Mouse (Mus musculus) forelimb bud, embryonic 11.5 days (tissue): ENCODE results near the gene Zfhx3.
A peak's percentile ranks its signal among the peaks of the same experiment; 100 is the strongest.

Experiments
- DNase-seq: peaks from one replicate; pipeline ENCODE4 v3.0.0-alpha.2; 2012; ENCODE audit warnings: low read depth, low spot score

Zfhx3 gene

DNA sequence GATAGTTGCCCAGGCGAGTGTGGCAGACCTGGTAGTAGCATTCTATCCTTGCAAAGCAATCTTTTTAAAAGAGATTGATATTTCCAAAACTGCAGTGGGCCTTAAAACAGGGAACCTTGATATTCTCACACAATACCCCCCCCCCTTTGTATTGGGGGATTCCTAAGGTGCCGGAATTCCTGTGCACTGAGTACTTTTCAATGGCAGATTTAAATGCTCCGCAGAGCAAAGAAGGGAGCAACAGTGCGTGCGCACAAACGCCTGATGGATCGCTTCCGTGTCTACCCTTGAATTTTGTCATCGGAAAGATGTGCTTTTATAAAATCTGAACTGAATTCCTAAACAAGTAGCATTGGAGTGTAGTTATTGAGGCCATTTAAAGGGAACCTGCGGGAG is 846.3 kb downstream of the Zfhx3 start:
- no peak for DNase-seq

DNA sequence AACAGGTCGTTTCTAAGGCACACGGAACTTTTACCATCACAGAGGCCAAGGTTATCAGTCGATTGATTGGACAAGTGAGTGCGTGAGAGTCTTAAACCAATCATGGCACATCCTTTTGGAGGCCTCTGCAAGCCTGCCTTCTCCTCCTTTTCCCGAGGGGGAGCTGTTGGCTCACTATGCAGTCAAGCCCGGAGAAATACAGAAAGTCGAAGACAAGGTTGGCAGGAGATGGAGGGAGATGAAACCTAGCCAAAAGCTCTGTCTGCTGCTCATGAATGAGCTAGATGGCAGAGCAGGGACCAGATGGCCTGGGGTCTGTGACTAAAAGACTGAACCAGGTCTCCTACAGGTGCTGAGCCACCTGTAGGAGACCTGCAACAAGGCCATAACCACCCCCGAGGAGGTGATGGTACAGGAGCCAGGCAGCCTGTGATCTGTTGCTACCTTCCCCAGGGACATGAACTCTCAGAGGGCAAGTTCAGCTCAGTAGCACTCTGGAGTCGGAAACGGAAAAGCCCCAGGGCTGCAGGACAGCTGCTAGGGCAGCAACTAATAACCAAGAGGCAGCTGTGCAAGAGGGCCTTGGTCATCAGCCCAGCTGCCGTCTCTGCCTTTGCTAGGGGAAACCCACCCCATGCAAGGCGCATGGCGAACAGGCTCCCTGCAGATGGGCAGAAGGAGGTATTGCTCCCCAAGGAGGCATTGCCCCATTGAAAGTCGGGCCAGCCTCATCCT is 848.3 kb downstream of the Zfhx3 start:
- DNase-seq, result peak; percentile 42

DNA sequence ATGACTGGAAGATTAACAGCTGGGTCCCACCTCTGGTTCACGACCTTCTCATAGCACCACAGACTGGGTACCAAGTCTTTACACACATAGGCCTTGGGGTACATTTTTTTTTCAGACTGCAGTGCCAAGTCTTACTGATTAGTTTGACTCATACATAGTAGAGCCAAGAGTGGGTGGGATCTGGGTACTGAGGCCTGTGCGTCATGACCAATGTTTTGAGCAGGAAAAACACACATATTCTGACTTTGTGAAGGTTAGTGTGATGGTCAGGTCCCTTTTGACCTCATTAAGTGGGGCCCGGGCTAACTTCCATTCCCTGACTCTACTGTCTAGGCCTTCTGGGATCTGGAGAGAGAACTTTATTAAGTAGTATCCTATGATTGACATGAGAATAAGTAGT is 853.6 kb downstream of the Zfhx3 start:
- no peak for DNase-seq

DNA sequence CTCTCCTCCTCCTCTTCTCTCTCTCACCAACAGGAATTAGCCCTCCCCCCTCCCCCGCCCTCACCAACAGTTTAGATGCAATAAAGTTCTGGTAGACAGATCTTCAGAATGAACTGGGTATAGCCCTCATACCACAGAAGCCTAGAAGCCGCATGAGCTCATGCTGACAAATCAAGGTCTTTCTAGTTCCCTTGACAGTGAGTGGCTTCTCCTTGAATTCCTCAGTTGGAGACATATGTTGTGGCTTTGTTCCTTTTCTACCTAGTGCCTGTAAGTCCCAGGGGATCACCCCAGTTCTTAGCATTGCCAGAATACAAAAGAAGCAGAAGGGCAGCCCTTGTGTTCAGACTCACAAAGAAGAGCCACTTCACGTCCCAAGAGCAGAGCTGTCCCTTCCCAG is 854.4 kb downstream of the Zfhx3 start:
- no peak for DNase-seq

DNA sequence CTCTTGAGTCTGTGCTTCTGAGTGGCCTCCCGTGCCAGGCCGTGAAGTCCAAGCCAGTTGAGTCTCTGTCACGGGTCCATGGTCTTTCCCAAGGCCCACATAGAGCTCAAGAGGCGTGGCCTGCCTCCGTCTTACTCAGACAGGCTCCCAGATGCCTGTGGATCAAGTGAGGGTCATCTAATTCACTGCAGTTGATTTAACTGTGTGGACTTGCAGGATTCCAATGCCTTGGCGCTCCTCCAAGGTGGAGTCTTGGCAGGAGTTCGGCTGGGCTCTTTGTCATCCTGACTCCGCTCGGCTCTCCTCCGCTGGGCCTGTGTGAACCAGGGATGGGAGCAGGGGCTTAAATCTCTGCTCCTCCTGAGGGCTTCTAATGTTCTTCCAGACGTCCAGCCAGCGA is 855.6 kb downstream of the Zfhx3 start:
- DNase-seq, result no peak

DNA sequence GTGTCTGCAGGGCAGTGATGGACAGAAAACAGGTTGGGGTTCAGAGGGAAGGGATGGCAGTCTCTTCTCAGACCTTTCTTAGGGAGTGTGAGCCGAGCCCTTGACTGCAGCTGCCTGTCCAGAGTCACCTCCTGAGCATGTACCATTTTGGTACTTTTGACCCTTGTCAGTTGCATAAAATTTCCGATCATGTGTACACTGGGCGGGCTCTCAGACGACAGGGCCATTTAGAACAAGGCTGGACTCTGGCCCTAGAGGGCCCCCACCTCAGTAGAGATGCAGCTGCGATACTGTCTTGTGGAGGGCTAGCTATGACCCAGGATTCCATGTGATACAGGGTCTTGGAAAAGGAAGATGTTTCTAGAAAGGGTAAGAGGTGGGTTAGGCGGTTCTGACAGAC is 856.8 kb downstream of the Zfhx3 start:
- no peak for DNase-seq

DNA sequence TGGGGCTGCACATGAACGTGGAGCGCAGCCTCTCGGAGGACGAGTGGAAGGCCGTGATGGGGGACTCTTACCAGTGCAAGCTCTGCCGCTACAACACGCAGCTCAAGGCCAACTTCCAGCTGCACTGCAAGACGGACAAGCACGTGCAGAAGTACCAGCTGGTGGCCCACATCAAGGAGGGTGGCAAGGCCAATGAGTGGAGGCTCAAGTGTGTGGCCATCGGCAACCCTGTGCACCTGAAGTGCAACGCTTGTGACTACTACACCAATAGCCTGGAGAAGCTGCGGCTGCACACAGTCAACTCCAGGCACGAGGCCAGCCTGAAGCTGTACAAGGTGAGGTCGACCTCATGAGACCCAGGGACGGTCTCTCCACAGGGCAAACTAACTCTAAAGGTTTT is 857.9 kb downstream of the Zfhx3 start:
- DNase-seq, result no peak

DNA sequence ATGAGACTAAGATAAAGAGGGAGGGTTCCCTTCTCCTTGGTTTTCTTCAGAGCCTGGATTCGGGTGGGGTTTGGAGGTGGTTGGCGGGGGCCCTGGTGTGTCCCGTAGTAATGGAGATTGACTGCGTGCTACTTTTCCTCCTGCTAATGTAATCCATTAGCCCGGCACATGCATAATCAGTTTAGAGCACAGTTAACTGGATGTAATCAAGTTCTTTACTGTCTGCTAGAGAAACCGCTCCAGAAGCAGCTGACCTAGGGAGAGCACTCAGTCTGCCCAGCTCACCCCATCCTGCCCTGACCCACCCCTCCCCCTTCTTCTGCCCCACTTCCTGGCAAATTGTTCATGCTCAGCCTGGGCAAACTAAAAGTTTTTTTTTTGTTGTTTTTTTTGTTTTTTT is 860.6 kb downstream of the Zfhx3 start:
- no peak for DNase-seq

DNA sequence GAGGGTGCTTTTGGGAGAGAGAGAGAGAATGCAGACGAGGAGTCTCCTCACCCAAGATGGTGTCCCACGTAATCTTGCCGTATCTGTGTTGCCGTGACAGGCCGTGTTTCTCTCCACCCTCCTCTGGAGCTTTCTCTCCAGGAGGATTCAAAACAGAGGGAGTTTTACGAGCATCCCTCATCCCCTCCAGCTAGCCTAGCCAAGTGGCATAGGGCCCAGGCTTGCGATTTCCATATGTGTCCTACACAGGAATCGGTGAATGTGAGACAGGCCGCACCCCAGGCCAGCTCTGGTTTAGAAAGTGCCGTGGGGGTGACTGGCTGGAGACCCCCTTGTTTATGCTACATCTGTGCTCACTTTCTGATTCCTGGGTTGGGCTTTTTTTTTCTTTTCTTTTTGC is 869.2 kb downstream of the Zfhx3 start:
- no peak for DNase-seq

DNA sequence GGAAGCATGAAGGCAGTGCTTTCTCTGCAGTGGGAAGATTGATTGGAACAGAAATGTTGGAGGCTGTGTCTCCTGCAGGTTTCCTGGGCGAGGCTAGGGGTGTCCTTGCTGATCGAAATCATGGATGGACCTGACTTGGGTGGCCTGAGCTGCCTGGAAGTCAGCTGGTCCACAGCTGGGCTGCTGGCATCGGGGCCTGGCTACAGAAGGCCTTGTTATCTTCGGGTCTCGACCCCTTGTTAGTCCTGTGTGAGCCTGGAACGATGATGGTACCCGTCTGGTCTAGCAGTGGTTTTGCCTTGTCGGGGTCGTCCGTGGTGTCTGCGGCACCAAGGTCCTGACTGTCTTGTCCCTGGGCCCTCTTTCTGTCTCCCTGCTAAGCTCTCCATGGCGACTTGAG is 870.9 kb downstream of the Zfhx3 start:
- DNase-seq, result no peak

DNA sequence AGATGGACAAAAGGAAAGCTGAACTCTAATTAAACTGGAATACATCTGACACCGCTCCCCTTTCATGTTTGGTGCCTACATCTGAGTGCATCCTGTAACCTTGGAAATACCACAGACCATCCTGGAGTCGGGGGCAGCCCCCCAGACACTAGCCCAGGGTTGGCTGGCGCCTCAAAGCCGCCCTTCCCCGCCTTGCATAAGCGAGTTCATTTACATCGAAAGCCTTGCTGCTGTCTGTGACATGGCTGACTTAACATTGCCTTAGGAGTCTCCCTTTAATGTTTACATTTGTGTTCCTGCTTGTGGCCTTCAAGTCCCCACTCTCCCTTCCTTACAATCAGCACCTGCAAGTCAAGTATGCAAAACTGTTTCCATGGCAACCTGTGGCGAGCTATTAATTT is 876.8 kb downstream of the Zfhx3 start:
- peak; percentile 30 for DNase-seq

DNA sequence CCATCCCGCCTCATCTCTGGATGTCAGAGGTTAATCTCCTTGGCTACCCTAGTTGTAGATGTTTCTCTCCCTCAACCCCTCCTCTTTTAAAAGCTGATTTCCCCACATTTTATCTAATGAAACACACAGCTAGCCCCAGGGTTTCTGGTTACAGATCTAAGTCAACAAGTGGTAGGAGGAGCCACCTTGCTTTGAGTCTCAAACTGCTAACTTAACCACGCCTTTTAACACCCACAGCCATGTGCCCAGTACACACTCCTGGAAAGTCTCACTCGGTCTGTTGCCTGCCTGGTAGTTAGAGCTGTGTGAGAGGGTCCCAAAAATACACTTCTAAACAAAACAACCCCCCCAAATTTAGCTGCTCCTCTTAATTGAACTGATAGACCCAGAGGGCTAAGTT is 877.4 kb downstream of the Zfhx3 start:
- peak; percentile 60 for DNase-seq

DNA sequence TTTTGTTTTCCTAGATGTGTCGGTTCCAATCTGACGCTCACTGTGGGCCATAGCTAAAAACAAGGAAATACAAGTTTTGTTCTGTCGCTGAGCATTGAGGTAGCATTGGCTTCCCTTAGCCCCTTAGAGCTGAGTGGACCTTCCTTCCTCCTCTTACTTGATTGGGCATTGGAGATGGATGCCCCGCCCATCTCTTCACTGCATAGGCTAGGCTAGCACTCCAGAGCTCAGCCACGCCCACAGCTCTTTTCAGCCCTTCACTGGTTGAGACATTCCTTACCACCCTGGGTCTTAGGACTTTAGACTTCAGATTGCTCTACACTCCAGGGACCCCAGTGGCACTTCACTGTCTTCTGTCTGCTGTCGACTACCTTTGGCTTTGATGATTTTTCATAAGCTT is 878.2 kb downstream of the Zfhx3 start:
- DNase-seq, result peak; percentile 42

DNA sequence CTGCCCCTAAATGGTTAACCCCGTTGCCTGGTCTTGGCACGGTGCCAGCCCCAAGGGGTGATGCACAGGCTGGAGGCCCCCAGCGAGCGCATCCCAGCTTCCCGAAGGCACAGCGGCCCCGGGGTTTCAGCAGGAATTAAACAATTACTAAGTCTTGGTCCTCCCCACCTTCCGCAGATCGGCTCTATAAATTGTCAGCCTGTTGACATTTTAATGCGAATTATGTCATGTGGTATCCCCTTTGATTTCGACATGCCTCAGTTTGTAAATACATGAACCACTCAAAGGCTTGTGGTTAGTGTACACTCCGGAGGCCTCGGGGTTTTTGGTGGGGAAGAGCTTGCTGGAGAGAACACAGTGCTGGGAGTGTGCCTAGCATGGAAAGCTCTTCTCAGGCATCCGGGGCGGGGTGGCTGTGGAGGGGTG is 880.4 kb downstream of the Zfhx3 start:
- no peak for DNase-seq

DNA sequence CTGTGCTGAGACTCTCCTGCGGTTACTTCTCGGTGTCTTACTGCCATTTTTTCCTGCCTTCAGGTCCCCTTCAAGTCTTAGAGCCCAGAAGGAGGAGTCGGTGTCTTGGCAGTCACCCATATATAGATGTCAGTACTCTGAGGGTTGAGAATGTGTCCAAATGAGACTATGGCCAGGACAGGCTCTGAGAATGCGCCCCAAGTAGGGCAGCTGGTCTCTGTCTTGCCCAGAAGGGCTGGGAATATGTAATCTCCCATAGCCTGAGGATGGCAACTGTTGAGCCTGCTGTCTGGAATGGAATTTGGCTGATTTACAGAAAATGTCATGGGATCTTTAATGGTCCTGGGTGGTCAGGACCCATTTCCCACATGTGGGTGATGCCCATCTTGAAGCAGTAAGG is 881.6 kb downstream of the Zfhx3 start:
- no peak for DNase-seq

DNA sequence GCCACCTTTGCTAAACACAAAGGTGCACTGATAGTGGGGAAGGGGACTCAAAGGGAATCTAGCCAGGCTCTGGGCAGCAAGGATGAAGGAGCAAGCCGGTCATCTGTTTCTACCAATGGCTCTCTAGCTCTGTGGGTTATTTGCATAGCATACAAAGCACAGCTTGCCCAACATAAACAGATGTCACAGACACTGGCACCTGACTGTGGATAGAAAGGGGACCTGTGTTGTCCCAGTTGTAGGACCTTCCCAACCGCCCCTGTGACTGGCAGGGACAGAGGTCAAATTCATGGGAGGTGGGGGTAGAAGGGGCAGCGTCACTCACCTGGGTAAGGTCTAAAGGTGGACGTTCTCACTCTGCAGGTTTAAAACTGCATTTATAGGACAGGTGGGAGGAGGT is 884.0 kb downstream of the Zfhx3 start:
- DNase-seq, result no peak

DNA sequence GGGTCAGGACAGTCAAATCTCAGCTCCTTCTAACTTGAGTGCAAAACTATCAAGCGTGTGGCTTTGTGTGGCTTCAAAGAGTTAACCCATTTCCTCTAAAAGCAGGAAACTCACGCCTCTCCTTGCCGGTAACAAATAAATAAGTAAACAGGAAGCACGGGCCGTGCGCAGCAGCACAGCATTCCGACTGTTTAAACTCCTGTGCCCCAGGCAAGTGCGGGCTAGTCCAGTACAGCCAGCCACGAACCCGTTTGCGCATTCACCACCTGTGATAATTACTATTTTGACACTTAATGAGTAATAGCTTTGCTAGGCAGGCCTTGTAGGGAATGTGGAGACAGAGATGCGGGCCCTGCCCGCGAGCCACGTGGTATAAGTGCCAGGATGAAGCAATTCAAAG is 885.0 kb downstream of the Zfhx3 start:
- peak; percentile 50 for DNase-seq

DNA sequence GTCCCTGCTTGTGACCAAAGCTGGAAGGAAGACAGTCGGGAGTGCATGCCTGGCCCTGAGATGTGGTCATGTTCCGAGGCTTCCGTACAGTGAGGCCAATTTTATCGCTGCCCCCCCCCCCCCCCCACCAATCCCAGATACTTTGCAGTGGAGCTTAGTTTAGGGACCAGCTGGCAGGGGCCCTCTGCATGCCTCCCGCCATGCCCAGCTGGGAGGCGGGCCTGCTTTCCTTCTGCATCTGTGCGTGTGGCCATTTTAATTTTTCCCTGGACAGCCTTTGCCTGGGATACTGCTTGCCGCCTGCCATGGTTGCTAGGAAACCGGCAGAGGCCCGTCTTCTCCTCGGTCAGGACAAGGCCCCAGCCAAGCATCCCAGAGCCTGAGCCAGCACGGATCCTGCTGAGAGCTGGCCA is 886.9 kb downstream of the Zfhx3 start:
- peak; percentile 56 for DNase-seq

DNA sequence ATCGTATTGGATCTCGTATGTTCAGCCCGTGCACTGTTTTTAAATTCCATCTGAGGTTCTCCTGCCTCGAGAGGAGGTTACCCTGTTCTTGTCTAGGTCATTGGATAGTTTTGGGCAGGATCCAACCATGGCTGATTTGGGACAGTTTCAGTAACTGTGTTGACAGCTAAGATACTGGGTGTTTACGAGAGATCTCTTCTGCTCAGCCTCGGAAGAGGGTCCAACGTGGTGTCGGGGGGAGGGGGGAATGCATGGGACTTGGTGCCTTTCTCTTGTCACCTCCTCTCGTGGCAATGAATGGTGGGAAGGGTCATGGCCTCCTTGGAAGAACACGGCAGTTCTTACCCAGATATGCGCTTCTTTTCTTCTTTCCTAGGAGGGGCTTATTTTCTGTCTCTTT is 892.7 kb downstream of the Zfhx3 start:
- DNase-seq, result no peak

DNA sequence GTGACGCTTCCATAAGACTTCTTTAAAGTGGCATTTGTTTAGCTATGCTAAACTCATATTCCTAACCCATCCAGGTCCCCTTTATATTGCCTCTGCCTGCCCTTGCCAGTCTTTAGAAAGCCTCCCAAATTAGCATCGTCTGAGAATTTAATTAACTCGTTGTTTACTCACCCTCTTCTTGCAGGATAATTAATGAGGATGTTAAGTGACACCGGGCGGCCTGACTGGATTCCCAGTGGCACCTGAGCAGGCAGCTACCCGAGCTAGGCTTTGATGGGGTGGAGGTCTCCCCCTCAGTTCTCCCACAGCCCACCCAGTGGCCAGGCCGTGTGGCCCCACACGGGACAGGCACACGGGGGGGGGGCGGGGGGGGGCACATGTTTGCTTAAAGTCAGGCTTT is 895.3 kb downstream of the Zfhx3 start:
- DNase-seq, result no peak

DNA sequence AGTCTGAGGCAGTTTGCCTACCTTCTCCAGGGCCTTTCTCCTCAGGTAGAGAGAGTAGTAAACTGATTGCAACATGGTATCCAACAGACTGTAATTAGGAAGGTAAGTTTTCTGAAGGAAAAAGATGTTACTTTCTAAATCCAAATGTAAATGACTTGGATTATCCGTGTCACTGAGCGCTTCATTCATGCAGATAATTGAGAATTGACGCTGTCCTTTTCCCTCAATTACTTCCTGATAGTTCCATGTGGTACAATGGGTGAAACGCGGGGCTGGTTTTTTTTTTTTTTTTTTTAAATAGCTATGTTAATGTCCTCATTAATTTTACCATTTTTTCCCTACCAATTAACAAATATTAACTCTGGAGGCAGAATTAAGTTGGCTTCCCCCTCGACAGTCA is 896.3 kb downstream of the Zfhx3 start:
- no peak for DNase-seq

DNA sequence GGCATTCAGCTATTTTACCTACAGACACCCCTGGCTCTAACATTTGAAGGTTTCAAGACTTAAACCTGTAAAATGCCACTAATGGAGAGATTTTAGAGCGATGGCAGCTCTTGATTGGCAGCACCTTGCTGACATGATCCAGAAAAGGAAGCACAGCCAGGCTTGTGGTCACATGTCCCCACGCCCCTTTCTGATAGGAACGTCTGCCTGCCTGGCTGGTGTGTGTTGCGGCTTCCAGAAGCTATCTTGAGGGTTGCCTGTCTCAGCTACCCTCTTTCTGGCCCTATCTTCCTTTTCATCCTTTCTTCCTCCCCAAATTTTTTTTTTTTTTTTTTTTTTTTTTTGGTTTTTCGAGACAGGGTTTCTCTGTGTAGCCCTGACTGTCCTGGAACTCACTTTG is 899.9 kb downstream of the Zfhx3 start:
- DNase-seq, result no peak

DNA sequence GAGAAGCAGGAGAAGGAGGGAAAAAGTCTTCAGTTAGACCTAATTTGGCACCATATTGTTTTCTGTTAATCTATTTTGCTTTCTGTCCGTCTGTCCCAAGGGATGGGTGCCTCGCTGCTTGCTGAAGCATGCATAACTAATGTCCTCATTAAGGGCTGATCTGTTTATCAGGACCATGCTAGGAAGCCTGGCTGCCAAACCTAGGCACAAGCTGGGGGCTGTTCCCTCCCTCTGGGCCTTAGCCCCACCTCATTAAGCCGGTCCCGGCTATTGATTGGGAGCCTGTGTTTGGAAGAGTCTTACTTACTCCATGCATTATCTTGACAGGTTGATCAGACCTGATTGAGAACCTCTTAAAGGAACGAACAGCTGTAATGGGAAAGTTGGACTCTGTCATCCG is 903.7 kb downstream of the Zfhx3 start:
- no peak for DNase-seq

DNA sequence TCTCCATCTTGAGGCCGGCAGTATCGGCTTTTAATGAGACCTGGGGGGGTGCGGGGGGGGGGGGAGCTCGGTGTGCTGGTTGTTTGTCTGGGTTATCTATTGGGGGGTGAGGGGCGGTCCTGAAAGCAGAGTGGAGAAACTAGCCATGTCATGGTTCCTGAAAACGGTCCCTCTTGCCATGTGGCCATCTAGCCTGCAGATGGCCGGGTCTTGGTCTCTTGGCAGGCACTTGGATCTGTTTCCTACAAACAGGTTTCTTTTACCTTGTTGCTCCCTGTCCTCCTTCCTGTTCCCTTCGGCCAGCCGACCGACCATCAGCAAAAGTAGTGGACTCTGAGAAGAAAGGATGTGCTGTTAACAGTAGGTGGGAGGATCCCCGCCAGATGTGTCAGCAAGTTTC is 904.4 kb downstream of the Zfhx3 start:
- no peak for DNase-seq
